Mouse (Mus musculus): ENCODE data around the gene Slc13a2.

GRCm38 (mm10) chr11:78385776-78386175 is 36.2 kb downstream of the Slc13a2 start:
- TF ChIP-seq CTCF (conservative IDR thresholded peaks at IDR 0.05; ENCODE audit: insufficient read depth, insufficient read length, low read depth, low read length) (no peak), POLR2A (IDR thresholded peaks at IDR 0.05; ENCODE audit: low read depth, low read length) (no peak)
